In the genomic region with DNA sequence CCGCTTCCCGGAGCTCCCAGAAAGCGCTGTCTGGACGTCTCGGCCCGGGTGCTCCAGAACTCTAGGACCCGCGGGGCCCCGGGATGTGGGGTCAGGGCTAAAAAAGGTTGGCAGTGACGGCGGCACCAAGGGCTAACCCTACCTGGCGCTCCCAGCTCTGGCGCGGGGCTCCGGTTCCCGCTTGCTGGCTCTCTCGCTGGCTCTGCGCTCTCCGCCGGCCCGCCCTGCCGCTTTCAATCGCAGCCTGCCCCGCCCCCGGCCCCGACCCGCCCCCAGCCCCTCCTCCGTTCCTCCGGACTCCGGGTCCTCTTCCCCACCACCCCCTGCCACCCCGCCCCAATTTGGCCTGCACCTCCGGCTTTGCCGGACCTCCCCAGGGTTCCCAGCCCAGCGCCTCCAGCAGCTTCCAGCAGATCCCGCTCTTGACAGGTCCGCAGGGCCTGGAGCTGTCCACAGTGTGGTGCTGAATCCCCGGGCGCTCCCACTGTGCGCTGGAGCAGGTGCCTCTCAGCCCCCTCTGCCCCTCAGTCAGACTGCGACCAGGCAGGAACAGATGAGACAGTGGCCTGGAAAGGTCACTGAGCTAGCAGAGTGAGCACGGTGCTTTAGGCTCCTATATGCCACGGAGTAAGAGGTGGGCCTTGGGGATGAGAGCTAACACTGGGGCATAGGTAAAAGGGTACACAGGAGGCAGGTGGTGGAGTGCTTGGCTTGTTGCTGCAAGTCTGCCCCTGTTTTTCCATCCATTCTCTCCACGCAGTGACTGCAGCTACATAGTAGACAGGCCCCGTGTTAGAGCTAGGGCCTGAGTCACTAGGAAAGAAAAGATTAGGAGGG, we compare ENCODE assay signal across 8 mouse cellular contexts. TPM values are rescaled to one million over a fixed set of nuclear protein-coding genes. Genes with fewer than 3 reads are reported as not detected.
A peak's percentile ranks its signal among the peaks of the same experiment; 100 is the strongest.
DNase-seq lines count a peak whose midpoint lies in the region; ATAC-seq and TF ChIP-seq lines count a peak whose summit lies in the region.

A gene (minus strand): TSS at position 199 of the 837 bp plus-strand sequence.

- WGBS in kidney, adult 2 months = 2% methylated on average over 44 of the region's 44 CpGs
- WGBS in liver, embryonic 11.5 days = 3% methylated on average over 44 of the region's 44 CpGs

- no peak within 1 kb of the TSS for H3K4me3 ChIP-seq in kidney, adult 2 months (ENCODE audit: insufficient read depth, low read depth, low read length)
- H3K4me3 ChIP-seq in liver, embryonic 11.5 days (ENCODE audit: low read depth, low read length) = peak within 1 kb of the TSS; percentile 36
- H3K4me3 ChIP-seq in myocyte = no peak within 1 kb of the TSS

- ATAC-seq in liver, embryonic 11.5 days (replicated peaks; ENCODE audit: low FRiP score) = 0 out of 2 replicates have a peak, but pooled peaks have one; percentile 35

- no peak within 1 kb of the TSS for H3K27ac ChIP-seq in kidney, adult 2 months (ENCODE audit: insufficient read depth, low read depth, low read length)
- no peak within 1 kb of the TSS for H3K27ac ChIP-seq in liver, embryonic 11.5 days (ENCODE audit: low read depth, low read length)

- TF ChIP-seq POLR2A in kidney, adult 2 months (IDR thresholded peaks at IDR 0.05; ENCODE audit: low read depth, low read length) = no peak
- no peak for TF ChIP-seq POLR2A in myocyte (IDR thresholded peaks at IDR 0.05; ENCODE audit: insufficient read length, low read depth)

- TF ChIP-seq CTCF in kidney, adult 2 months (conservative IDR thresholded peaks at IDR 0.05; ENCODE audit: insufficient read depth, insufficient read length, low read depth, low read length) = no peak

- H3K27me3 ChIP-seq in kidney, adult 2 months (replicated peaks; ENCODE audit: control insufficient read depth, insufficient read depth, low read length) = 0 out of 2 replicates have a peak, but pooled peaks cover 4% of the 10 kb centered on the region
- H3K27me3 ChIP-seq in liver, embryonic 11.5 days (replicated peaks; ENCODE audit: control insufficient read depth, insufficient read depth, low read length) = peaks cover 29% of the 10 kb centered on the region
- H3K27me3 ChIP-seq in myocyte (ENCODE audit: control insufficient read depth, insufficient read depth, insufficient read length) = peaks cover 21% of the 10 kb centered on the region

- H3K4me1 ChIP-seq in kidney, adult 2 months (ENCODE audit: control insufficient read depth, insufficient read depth, low read length) = no peaks in the 10 kb centered on the region
- no peaks in the 10 kb centered on the region for H3K4me1 ChIP-seq in liver, embryonic 11.5 days (replicated peaks; ENCODE audit: control insufficient read depth, insufficient read depth, low read length)

- intact Hi-C loops in heart, postnatal 25 days (cut with DNase I) = no loop called here

- H3K9ac ChIP-seq in liver, embryonic 11.5 days (ENCODE audit: low read depth, low read length) = no peak within 1 kb of the TSS

- no peaks in the 10 kb centered on the region for H3K79me2 ChIP-seq in myocyte (ENCODE audit: control insufficient read depth, insufficient read depth)

- no peaks in the 10 kb centered on the region for H3K36me3 ChIP-seq in kidney, adult 2 months (ENCODE audit: control insufficient read depth, insufficient read depth, low read length)
- H3K36me3 ChIP-seq in liver, embryonic 11.5 days (ENCODE audit: control insufficient read depth, insufficient read depth, low read length) = peaks cover 14% of the 10 kb centered on the region
- H3K36me3 ChIP-seq in myocyte (ENCODE audit: control insufficient read depth, insufficient read depth) = peaks cover 7% of the 10 kb centered on the region

- no peak within 1 kb of the TSS for H3ac ChIP-seq in myocyte (ENCODE audit: control insufficient read depth, insufficient read length)

- peak; percentile 93 for DNase-seq in heart, adult 11 months
- DNase-seq in heart, postnatal 25 days (ENCODE audit: low spot score) = no peak
- peak; percentile 82 for DNase-seq in embryo, embryonic 10 days (ENCODE audit: low spot score)
- peak; percentile 20 for DNase-seq in heart, adult 8-10 months (ENCODE audit: low spot score)
- DNase-seq in kidney, adult 2 months = peak; percentile 44
- peak; percentile 79 for DNase-seq in liver, embryonic 11.5 days (ENCODE audit: low spot score)
- DNase-seq in urinary bladder, postnatal 36 days (ENCODE audit: low spot score in 2 of 2) = peak; percentile 39 to 59

- H3K4me2 ChIP-seq in liver, embryonic 11.5 days = peak within 1 kb of the TSS; percentile 64
- H3K4me2 ChIP-seq in myocyte (ENCODE audit: low read depth) = no peak within 1 kb of the TSS

- no peaks in the 10 kb centered on the region for H3K9me3 ChIP-seq in liver, embryonic 11.5 days (ENCODE audit: control insufficient read depth, low read length)

TF ChIP-seq in myocyte, 11 proteins besides CTCF, POLR2A, EP300 and RAD21:
- TF ChIP-seq CEBPB (IDR thresholded peaks at IDR 0.05; ENCODE audit: insufficient read depth, poor library complexity, severe bottlenecking) = no peak
- TF ChIP-seq SRF (IDR thresholded peaks at IDR 0.05; ENCODE audit: control insufficient read depth, insufficient read length, low read depth) = no peak
- peak; percentile 91 for TF ChIP-seq REST (IDR thresholded peaks at IDR 0.05; ENCODE audit: insufficient read depth, insufficient read length)
- peak in 1 of 3 experiments; percentile 8 for TF ChIP-seq MYOG (IDR thresholded peaks at IDR 0.05; ENCODE audit: control insufficient read depth in 1 of 3, insufficient read depth in 1 of 3, insufficient read length in 2 of 3, low read depth in 2 of 3)

RNA-seq across cellular contexts. Expression of the gene that starts here (rescaled TPM):
- total RNA-seq in heart, postnatal 25 days (2021) = not detected
- not detected for total RNA-seq in heart, adult 8-10 months (2022)
- not detected in 2 replicates for polyA plus RNA-seq in kidney, adult 2 months (2012; rRNA removed)
- not detected in 2 replicates for polyA plus RNA-seq in liver, embryonic 11.5 days (2014; fragmentation: Nextera tagmentation; extraction: Ambion mirVana)
- polyA plus RNA-seq in myocyte (2012; fragmentation: generic; extraction: Trizol) = not detected

Comparison
In these comparisons a context has a peak if more than half of its experiments do, and no peak if none do; other contexts are left out.
1. Peak in DNase-seq in heart, adult 8-10 months; RNA of the gene not detected or under 1 TPM.
2. Peak in DNase-seq in kidney, adult 2 months; RNA of the gene not detected or under 1 TPM.
3. Peak in DNase-seq, ATAC-seq, H3K4me3 ChIP-seq and H3K4me2 ChIP-seq in liver, embryonic 11.5 days; RNA of the gene not detected or under 1 TPM.